Mouse (Mus musculus) erythroblast, embryonic 14.5 days (primary cell): ENCODE measurements around the gene Ier5.

Experiments
- GATA1 ChIP-seq: IDR thresholded peaks from 2 replicates; pipeline ENCODE4 v1.6.1; 2012; ENCODE audit warnings: low read length, inconsistent platforms, mixed read lengths
- TAL1 ChIP-seq: IDR thresholded peaks from 3 replicates; pipeline ENCODE4 v1.6.1; 2012; ENCODE audit warnings: low read length, inconsistent platforms, mixed read lengths

GRCm38 (mm10) chr1:155060261-155060660, 39.2 kb downstream of the Ier5 start:
- no peak for TF ChIP-seq GATA1
- no peak for TF ChIP-seq TAL1
